Mouse (Mus musculus): ENCODE results near the gene Celf5. TPM values are rescaled to one million over a fixed set of nuclear protein-coding genes. Genes with fewer than 3 reads are reported as not detected.

Gene Celf5
- polyA plus RNA-seq, 1 experiment from 2014 or later: 0.10 TPM

Small RNA genes lying within 50 kb of the gene (microRNA-seq; reads per million reads assigned to microRNA genes)
- gene Gm25595 (not detected), gene Mir1191b (1.3 reads per million)

Other genes with a start within 250 kb of the Celf5 start
- gene Zfr2, start 249.6 kb downstream of the Celf5 start, polyA plus RNA-seq (2016; fragmentation: Nextera tagmentation; extraction: Ambion mirVana): 4.9 and 5.6 TPM in 2 replicates
- gene Matk, start 229.8 kb downstream of the Celf5 start, polyA plus RNA-seq (2016; fragmentation: Nextera tagmentation; extraction: Ambion mirVana): 1.2 and 2.2 TPM in 2 replicates
- gene Mrpl54, start 215.8 kb downstream of the Celf5 start, polyA plus RNA-seq (2016; fragmentation: Nextera tagmentation; extraction: Ambion mirVana): 284 and 285 TPM in 2 replicates
- gene Apba3, start 215.7 kb downstream of the Celf5 start, polyA plus RNA-seq (2016; fragmentation: Nextera tagmentation; extraction: Ambion mirVana): 56.5 and 57.0 TPM in 2 replicates
- 1.8 and 4.4 TPM in 2 replicates for gene Tjp3, start 191.1 kb downstream of the Celf5 start, polyA plus RNA-seq (2016; fragmentation: Nextera tagmentation; extraction: Ambion mirVana)
- 42.6 and 55.9 TPM in 2 replicates for gene Pip5k1c, start 189.7 kb downstream of the Celf5 start, polyA plus RNA-seq (2016; fragmentation: Nextera tagmentation; extraction: Ambion mirVana)
- 37.2 and 51.6 TPM in 2 replicates for gene Cactin, start 161.6 kb downstream of the Celf5 start, polyA plus RNA-seq (2016; fragmentation: Nextera tagmentation; extraction: Ambion mirVana)
- gene Tbxa2r, start 154.0 kb downstream of the Celf5 start, polyA plus RNA-seq (2016; fragmentation: Nextera tagmentation; extraction: Ambion mirVana): 10.8 and 15.6 TPM in 2 replicates
- gene Gipc3, start 139.4 kb downstream of the Celf5 start, polyA plus RNA-seq (2016; fragmentation: Nextera tagmentation; extraction: Ambion mirVana): not detected in 2 replicates
- 100 and 109 TPM in 2 replicates for gene Hmg20b, start 132.2 kb downstream of the Celf5 start, polyA plus RNA-seq (2016; fragmentation: Nextera tagmentation; extraction: Ambion mirVana)
- 10.3 and 12.8 TPM in 2 replicates for gene Mfsd12, start 125.2 kb downstream of the Celf5 start, polyA plus RNA-seq (2016; fragmentation: Nextera tagmentation; extraction: Ambion mirVana)
- gene 4930404N11Rik, start 116.9 kb downstream of the Celf5 start, polyA plus RNA-seq (2016; fragmentation: Nextera tagmentation; extraction: Ambion mirVana): 1.1 and 1.4 TPM in 2 replicates
- 105 and 117 TPM in 2 replicates for gene Fzr1, start 104.2 kb downstream of the Celf5 start, polyA plus RNA-seq (2016; fragmentation: Nextera tagmentation; extraction: Ambion mirVana)
- gene Dohh, start 98.3 kb downstream of the Celf5 start, polyA plus RNA-seq (2016; fragmentation: Nextera tagmentation; extraction: Ambion mirVana): 100 and 105 TPM in 2 replicates
- gene Gm48551, start 98.2 kb downstream of the Celf5 start, polyA plus RNA-seq (2016; fragmentation: Nextera tagmentation; extraction: Ambion mirVana): 2.2 and 3.1 TPM in 2 replicates
- gene Gm48552, start 93.7 kb downstream of the Celf5 start, polyA plus RNA-seq (2016; fragmentation: Nextera tagmentation; extraction: Ambion mirVana): 1.1 and 1.7 TPM in 2 replicates
- gene Smim24, start 89.7 kb downstream of the Celf5 start, polyA plus RNA-seq (2016; fragmentation: Nextera tagmentation; extraction: Ambion mirVana): 3.4 and 4.0 TPM in 2 replicates
- 23.0 and 24.3 TPM in 2 replicates for gene Nfic, start 27.1 kb downstream of the Celf5 start, polyA plus RNA-seq (2016; fragmentation: Nextera tagmentation; extraction: Ambion mirVana)
- gene Ncln, start 13.7 kb upstream of the Celf5 start, polyA plus RNA-seq (2016; fragmentation: Nextera tagmentation; extraction: Ambion mirVana): 75.3 and 86.1 TPM in 2 replicates
- 0.46 and 0.83 TPM in 2 replicates for gene S1pr4, start 17.4 kb upstream of the Celf5 start, polyA plus RNA-seq (2016; fragmentation: Nextera tagmentation; extraction: Ambion mirVana)
- 2.8 and 4.8 TPM in 2 replicates for gene Gna15, start 41.5 kb upstream of the Celf5 start, polyA plus RNA-seq (2016; fragmentation: Nextera tagmentation; extraction: Ambion mirVana)
- gene Gna11, start 62.5 kb upstream of the Celf5 start, polyA plus RNA-seq (2016; fragmentation: Nextera tagmentation; extraction: Ambion mirVana): 73.2 and 79.1 TPM in 2 replicates
- gene Aes, start 76.8 kb upstream of the Celf5 start, polyA plus RNA-seq (2016; fragmentation: Nextera tagmentation; extraction: Ambion mirVana): 467 and 523 TPM in 2 replicates
- 17.4 and 18.3 TPM in 2 replicates for gene Tle2, start 91.9 kb upstream of the Celf5 start, polyA plus RNA-seq (2016; fragmentation: Nextera tagmentation; extraction: Ambion mirVana)
- gene Tle6, start 118.4 kb upstream of the Celf5 start, polyA plus RNA-seq (2016; fragmentation: Nextera tagmentation; extraction: Ambion mirVana): 29.0 and 33.9 TPM in 2 replicates
- 0.95 and 1.4 TPM in 2 replicates for gene BC025920, start 123.6 kb upstream of the Celf5 start, polyA plus RNA-seq (2016; fragmentation: Nextera tagmentation; extraction: Ambion mirVana)
- 28.5 and 30.7 TPM in 2 replicates for gene Sirt6, start 145.1 kb upstream of the Celf5 start, polyA plus RNA-seq (2016; fragmentation: Nextera tagmentation; extraction: Ambion mirVana)
- gene Ankrd24, start 145.8 kb upstream of the Celf5 start, polyA plus RNA-seq (2016; fragmentation: Nextera tagmentation; extraction: Ambion mirVana): 9.6 and 12.8 TPM in 2 replicates
- gene Gm10778, start 166.3 kb upstream of the Celf5 start, polyA plus RNA-seq (2016; fragmentation: Nextera tagmentation; extraction: Ambion mirVana): 4.0 and 4.1 TPM in 2 replicates
- 11.2 and 12.6 TPM in 2 replicates for gene Zfp433, start 222.1 kb upstream of the Celf5 start, polyA plus RNA-seq (2016; fragmentation: Nextera tagmentation; extraction: Ambion mirVana)

All from heart, embryonic 10.5 days (tissue).